Mouse (Mus musculus) hindbrain, embryonic 12.5 days (tissue): ENCODE results near the gene Was. TPM values are rescaled to one million over a fixed set of nuclear protein-coding genes. Genes with fewer than 3 reads are reported as not detected.
"Not testable (repeated sequence)": the region's sequence is repeated elsewhere in the genome, so short reads cannot be mapped to it uniquely, and the experiment has no call there.

Source experiments
- ATAC-seq: fragments of 200-750 bp; cut with Nextera tagmentation; 2 replicates; pipeline ENCODE4 v1.8.0; 2017; ENCODE audit warnings: moderate TSS enrichment; ENCODE audit not compliant: low FRiP score
- H3K27ac ChIP-seq: fragments of 300-500 bp; sonication (generic); 2 replicates; pipeline ENCODE4 v1.5.1; 2016; ENCODE audit warnings: mild to moderate bottlenecking
- H3K27me3 ChIP-seq: fragments of 300-500 bp; sonication (generic); 2 replicates; pipeline ENCODE4 v1.6.1; 2016; ENCODE audit warnings: mild to moderate bottlenecking
- H3K36me3 ChIP-seq: fragments of 300-500 bp; sonication (generic); 2 replicates; pipeline ENCODE4 v1.6.1; 2016; ENCODE audit warnings: mild to moderate bottlenecking
- H3K4me1 ChIP-seq: fragments of 300-500 bp; sonication (generic); 2 replicates; pipeline ENCODE4 v1.6.1; 2016
- H3K4me2 ChIP-seq: fragments of 300-500 bp; sonication (generic); replicated peaks from 2 replicates; pipeline ENCODE4 v1.6.1; 2016; ENCODE audit warnings: mild to moderate bottlenecking
- H3K4me3 ChIP-seq: fragments of 300-500 bp; sonication (generic); 2 replicates; pipeline ENCODE4 v1.5.1; 2016; ENCODE audit warnings: mild to moderate bottlenecking
- H3K9ac ChIP-seq: fragments of 300-500 bp; sonication (generic); 2 replicates; pipeline ENCODE4 v1.6.1; 2016; ENCODE audit warnings: mild to moderate bottlenecking, moderate library complexity
- H3K9me3 ChIP-seq: fragments of 300-500 bp; sonication (generic); replicated peaks from 2 replicates; pipeline ENCODE4 v1.6.1; 2016; ENCODE audit warnings: mild to moderate bottlenecking
- WGBS: fragments of 180-500 bp; shearing (Covaris S2); methylation state at CpG from one replicate; pipeline ENCODE4 v1.1.7; 2016; 5-methylcytosine and 5-hydroxymethylcytosine counted together
- polyA plus RNA-seq: library from polyadenylated mRNA; unstranded; fragments of >200 nt; fragmentation: Nextera tagmentation; extraction: Ambion mirVana; gene quantifications from 2 replicates; pipeline ENCODE4 v1.2.1, GENCODE M21; 2016

Gene Was
- polyA plus RNA-seq, 1 experiment from 2014 or later: not detected

DNA sequence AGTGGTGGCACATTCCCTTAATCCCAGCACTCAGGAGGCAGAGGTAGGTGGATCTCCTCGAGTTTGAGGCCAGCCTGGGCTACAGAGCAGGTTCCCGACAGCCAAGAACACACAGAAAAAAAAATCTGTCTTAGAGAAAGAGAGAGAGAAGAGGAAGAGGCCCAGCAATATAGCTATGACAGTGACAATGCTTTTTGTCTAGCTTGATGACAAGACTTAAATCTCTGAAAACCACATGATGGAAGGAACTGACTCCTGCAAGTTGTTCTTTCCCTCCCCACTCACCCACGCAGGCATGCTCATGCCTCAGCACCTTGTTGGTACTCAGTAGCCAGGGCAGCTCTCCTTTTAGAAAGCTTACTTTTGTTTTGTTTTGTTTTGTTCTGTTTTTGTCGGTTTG lies 9.1 kb upstream of the Was start:
- Histone ChIP-seq H3K36me3 (no peaks in the 10 kb centered on the region), H3K9ac (no peak overlapping the region), H3K27ac (no peak overlapping the region), H3K4me3 (no peak overlapping the region), H3K9me3 (no peaks in the 10 kb centered on the region), H3K4me2 (no peak overlapping the region), H3K4me1 (0 out of 2 replicates have a peak, but pooled peaks cover 4% of the 10 kb centered on the region), H3K27me3 (no peaks in the 10 kb centered on the region)
- ATAC-seq: no peak
- WGBS: 65% methylated on average over 4 of the region's 4 CpGs

DNA sequence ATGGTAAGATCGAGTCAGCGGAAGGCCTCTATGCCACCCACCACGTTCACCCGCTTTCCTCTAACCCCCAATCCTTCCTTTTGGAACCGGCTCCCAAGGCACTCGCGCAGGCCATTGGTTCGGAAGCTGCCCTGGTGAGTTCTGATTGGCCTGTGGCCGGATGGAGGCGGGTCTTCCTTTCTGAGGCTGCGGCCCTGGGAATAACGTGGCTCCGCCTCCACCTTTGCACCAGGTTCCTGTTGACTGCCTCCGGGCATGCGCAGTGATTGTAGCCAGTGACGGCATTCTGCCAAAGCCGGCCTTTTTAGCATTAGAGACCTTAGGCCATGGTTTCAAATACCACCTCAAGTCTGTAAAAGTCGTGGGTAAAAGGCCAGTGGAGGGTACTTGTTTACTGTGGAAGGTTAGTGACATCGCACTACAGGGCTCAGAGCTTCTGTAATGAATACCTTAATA lies 6.5 kb upstream of the Was start:
- no peak overlapping the region for H3K9ac ChIP-seq
- H3K27ac ChIP-seq: no peak overlapping the region; the same call in 1 of the 2 replicates
- no peaks in the 10 kb centered on the region for H3K27me3 ChIP-seq
- 19% methylated on average over 15 of the region's 19 CpGs for WGBS
- peak overlapping the region; percentile 21; the same call in 1 of the 2 replicates for H3K4me3 ChIP-seq
- 0 out of 2 replicates have a peak, but pooled peaks cover 4% of the 10 kb centered on the region for H3K4me1 ChIP-seq
- H3K9me3 ChIP-seq: no peaks in the 10 kb centered on the region
- peak; percentile 94 for ATAC-seq
- H3K36me3 ChIP-seq: no peaks in the 10 kb centered on the region
- H3K4me2 ChIP-seq: peak overlapping the region; percentile 42

DNA sequence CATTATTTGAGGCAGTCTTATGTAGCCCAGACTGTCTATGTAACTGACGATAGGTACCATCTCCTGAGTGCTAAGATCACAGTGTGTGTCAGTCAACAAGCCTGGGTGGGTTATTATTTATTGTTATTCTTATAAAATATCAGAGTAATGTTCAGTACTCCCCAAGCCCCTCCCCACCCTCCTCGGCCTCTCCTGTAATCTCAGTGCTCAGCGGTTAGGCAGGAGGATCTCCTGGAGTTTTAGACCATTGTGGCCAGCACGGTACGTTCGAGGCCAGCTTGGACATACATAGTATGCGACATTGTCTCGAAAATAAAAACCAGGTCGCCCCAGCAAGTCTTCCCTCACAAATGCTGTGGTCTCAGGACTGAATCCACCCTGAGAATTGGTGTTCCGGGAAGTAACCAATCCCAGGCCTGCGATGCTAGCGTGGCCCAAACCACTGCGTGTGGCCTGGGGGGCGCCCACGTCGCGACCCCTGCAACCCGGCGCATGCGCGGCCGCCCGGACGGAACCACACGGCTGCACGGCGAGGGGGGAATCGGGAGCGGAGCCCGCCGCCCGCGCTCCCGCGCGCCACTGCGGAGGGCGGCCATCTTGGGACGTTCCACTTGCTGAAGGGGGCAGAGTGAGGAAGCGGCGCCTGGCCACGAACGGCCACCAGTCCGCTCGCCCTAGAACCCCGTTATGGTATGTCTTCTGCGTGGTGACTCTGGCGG lies 5.9 kb upstream of the Was start:
- not testable (repeated sequence) for H3K27me3 ChIP-seq, H3K9me3 ChIP-seq, H3K9ac ChIP-seq, H3K4me1 ChIP-seq, H3K36me3 ChIP-seq, H3K27ac ChIP-seq
- H3K4me3 ChIP-seq: peak overlapping the region; percentile 22
- WGBS: 8% methylated on average over 23 of the region's 48 CpGs
- peak; percentile 91 for ATAC-seq
- H3K4me2 ChIP-seq: peak overlapping the region; percentile 42

DNA sequence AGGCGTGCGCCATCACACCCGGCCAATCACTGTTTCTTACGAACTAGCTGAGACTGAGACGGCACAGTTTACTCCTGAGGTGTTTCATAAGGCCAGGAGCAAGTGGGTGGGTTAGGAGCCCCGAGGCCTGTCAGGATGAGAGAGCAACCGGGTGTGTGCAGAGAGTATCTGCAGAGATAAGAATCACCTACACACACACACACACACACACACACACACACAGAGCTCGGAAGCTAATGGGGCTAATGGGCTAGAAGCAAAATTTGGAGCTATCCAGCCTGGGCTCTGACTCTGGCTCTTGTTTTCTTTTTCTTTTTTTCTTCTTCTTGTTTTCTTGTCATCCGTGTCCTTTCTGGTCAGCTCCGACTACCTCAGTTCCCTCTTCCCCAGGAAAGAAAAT lies 5.2 kb upstream of the Was start:
- Histone ChIP-seq H3K27ac (no peak overlapping the region; the same call in 1 of the 2 replicates), H3K9ac (no peak overlapping the region), H3K4me3 (0 out of 2 replicates have a peak overlapping the region, but pooled peaks have one; percentile 22), H3K4me2 (peak overlapping the region; percentile 42), H3K9me3 (no peaks in the 10 kb centered on the region), H3K4me1 (0 out of 2 replicates have a peak, but pooled peaks cover 2% of the 10 kb centered on the region), H3K36me3 (no peaks in the 10 kb centered on the region), H3K27me3 (no peaks in the 10 kb centered on the region)
- 89% methylated on average over 10 of the region's 10 CpGs for WGBS
- no peak for ATAC-seq

DNA sequence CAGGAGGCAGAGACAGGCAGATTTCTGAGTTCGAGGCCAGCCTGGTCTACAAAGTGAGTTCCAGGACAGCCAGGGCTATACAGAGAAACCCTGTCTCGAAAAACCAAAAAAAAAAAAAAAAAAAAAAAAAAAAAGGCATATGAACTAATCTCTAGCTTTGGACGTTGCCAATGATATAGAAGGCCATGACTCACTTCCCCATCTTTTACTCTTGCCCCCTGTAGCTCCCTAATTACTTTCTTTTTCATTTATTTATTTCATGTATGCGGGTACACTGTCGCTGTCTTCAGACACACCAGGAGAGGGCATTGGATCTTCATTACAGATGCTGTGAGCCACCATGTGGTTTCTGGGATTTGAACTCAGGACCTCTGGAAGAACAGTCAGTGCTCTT lies 653 bp upstream of the Was start:
- not testable (repeated sequence) for ATAC-seq, H3K4me1 ChIP-seq, H3K9me3 ChIP-seq, H3K27me3 ChIP-seq, H3K4me2 ChIP-seq, H3K9ac ChIP-seq, H3K36me3 ChIP-seq, H3K27ac ChIP-seq, H3K4me3 ChIP-seq
- WGBS: 75% methylated on average over 4 of the region's 5 CpGs

DNA sequence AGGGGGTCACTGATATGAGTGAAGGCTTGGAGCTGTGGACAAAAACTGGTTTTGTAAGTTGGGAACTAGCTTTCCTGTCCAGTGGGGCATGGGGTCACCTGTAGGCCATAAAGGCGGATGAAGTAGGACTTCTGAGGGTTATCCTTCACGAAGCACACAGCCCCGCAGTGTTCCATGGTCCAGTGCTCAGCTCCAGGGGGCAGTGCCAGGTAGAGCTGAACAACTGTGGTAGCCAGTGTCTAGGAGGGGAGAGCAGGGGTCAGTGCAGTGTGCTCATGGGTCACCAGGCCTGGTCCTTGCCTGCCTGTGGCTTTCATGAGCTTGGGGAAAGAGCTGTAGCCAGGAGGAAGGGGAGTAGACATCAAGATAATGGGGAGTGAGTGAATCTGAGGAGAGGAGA lies 552 bp downstream of the Was start:
- H3K4me1 ChIP-seq: no peaks in the 10 kb centered on the region
- H3K4me2 ChIP-seq: no peak overlapping the region
- WGBS: 92% methylated on average over 3 of the region's 3 CpGs
- H3K9ac ChIP-seq: no peak overlapping the region
- H3K27ac ChIP-seq: no peak overlapping the region
- ATAC-seq: no peak
- H3K4me3 ChIP-seq: no peak overlapping the region
- no peaks in the 10 kb centered on the region for H3K36me3 ChIP-seq
- H3K9me3 ChIP-seq: peaks cover 3% of the 10 kb centered on the region; the same call in 1 of the 2 replicates
- H3K27me3 ChIP-seq: no peaks in the 10 kb centered on the region

DNA sequence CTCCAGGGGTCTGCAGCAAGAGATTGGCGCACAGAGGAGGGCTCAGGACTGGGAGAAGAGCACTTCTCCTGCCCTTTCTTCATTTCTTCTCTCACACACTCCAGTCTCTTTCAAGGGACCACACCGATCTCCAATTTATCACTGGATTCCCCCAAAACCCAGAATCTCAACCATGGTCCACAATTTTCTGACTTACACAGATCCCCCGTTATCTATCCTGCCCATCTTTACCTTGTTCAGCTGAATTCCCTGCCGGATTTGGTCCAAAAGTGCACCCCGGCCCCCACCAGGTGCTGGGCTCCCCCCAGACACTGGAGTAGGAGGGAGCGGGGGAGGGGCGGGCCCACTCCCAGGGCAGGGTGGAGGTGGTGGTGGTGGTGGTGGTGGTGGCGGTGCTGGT lies 4.7 kb downstream of the Was start:
- no peak overlapping the region for H3K4me3 ChIP-seq
- H3K4me1 ChIP-seq: no peaks in the 10 kb centered on the region
- no peak overlapping the region for H3K9ac ChIP-seq
- no peak overlapping the region for H3K27ac ChIP-seq
- H3K27me3 ChIP-seq: no peaks in the 10 kb centered on the region
- no peak for ATAC-seq
- H3K9me3 ChIP-seq: peaks cover 3% of the 10 kb centered on the region; the same call in 1 of the 2 replicates
- 84% methylated on average over 6 of the region's 8 CpGs for WGBS
- H3K36me3 ChIP-seq: no peaks in the 10 kb centered on the region
- H3K4me2 ChIP-seq: no peak overlapping the region

DNA sequence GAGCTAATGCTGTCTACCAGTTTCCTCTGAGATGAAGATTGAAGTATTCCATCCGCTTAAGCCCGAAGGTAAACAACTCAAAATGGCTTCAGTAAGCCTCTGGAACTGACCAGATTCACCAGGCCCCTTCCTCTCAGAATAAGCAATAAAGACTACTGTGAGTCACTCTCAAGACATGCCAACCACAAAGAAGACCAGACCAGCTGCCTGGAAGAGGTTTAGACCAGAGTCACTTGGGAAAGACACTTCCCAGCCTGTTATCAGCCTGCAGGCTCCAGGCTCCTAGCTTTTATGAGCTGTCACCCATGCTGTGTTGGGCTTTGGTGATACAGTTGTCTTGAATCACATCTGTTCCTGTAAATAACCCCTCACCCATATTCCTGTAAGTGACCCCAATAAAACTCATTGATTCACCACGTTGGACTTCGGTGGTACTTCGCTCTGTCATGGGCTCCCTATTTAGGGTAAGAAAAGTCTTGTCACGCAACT lies 5.5 kb downstream of the Was start:
- Histone ChIP-seq H3K9ac (no peak overlapping the region), H3K27me3 (no peaks in the 10 kb centered on the region), H3K27ac (no peak overlapping the region), H3K4me2 (no peak overlapping the region), H3K36me3 (no peaks in the 10 kb centered on the region), H3K4me1 (no peaks in the 10 kb centered on the region), H3K9me3 (peaks cover 3% of the 10 kb centered on the region; the same call in 1 of the 2 replicates), H3K4me3 (no peak overlapping the region)
- no peak for ATAC-seq
- 87% methylated on average over 6 of the region's 6 CpGs for WGBS

DNA sequence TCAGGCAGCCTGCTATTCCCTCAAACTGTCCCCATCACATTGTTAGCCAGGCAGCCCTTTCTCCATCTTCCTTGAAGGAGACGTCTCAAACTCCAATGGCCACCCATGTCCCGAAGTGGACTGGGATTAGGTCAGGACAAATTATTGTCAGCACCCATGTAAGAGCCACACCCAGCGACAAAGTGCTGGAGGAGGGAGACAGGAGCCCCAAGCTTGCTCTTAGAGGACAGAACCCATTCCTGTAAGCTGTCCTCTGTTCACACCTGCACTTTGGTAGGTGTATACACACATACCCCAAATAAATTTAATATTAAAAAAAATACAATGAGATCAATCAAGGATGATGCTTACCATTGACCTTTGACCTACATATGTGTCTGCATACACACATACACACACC lies 15.2 kb downstream of the Was start:
- 50% methylated on average over 3 of the region's 3 CpGs for WGBS
- H3K36me3 ChIP-seq: 0 out of 2 replicates have a peak, but pooled peaks cover 4% of the 10 kb centered on the region
- no peaks in the 10 kb centered on the region for H3K9me3 ChIP-seq
- no peaks in the 10 kb centered on the region for H3K4me1 ChIP-seq
- H3K27ac ChIP-seq: peak overlapping the region; percentile 82
- no peaks in the 10 kb centered on the region for H3K27me3 ChIP-seq
- peak overlapping the region; percentile 50 for H3K9ac ChIP-seq
- peak overlapping the region; percentile 52 for H3K4me3 ChIP-seq
- H3K4me2 ChIP-seq: peak overlapping the region; percentile 47
- ATAC-seq: peak; percentile 55

DNA sequence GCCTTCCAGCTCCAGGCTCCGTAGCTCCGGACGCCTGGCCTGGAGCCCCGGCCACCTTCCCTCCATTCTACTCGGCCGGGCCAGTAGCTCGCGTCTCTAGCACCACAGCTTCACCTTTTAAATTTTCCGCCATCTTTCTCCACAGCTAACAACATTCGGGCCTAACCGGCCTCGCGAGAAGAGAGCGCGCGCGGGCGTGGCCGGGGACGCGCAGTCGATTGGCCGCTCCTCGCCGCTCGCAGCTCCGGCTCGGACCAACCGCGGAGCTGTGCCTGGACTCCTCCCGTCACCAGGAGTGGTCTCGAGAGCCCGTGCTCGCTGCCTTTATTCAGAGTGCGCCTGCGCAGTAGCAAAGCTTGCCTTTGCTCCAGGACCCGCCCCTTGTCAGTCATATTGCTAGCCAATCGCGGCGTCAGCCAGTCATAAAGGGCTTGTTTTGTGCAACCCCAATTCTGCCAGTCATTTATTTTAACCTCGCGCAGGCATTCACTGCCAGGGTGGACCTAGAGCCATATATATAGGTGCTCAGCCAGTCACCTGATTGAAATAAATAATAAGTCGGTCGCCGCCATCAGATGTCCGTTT lies 15.8 kb downstream of the Was start, which contains the start of gene Suv39h1:
TSS of gene Suv39h1 (minus strand) at position 331 of the 585 bp plus-strand sequence.
- 26% methylated on average over 45 of the region's 46 CpGs for WGBS
- Histone ChIP-seq H3K27ac (peak within 1 kb of the TSS; percentile 84), H3K4me3 (peak within 1 kb of the TSS; percentile 52), H3K9ac (peak within 1 kb of the TSS; percentile 62), H3K4me2 (peak within 1 kb of the TSS; percentile 47), H3K36me3 (0 out of 2 replicates have a peak, but pooled peaks cover 5% of the 10 kb centered on the region), H3K9me3 (no peaks in the 10 kb centered on the region), H3K27me3 (no peaks in the 10 kb centered on the region), H3K4me1 (no peaks in the 10 kb centered on the region)
- ATAC-seq: peak; percentile 98

DNA sequence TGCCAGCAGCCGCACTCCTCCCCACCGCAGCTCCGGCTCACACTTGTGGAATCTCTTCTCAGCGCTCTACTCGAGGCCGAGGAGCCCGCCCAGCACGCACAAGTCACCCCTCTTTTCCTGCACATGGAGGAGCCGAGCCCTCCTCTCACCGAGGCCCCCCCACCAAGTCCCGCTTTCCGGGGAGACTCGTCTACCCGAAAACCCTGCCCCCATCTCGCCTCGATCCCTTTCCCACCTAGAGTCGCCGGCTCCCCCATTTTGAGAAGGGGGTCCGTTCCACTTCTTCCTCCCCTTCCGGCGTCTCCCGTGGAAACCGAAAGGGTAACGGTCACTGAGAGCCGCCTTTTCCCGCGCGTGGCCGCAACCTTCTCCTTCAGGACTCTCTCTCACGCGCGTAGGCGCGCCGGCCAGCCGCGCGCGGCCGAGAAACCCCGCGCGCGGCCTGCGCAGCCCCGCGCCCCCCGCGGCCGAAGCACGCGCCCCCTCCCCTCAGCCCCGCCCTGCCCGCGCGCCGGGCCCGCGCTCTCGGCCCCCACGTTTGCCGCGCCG lies 16.3 kb downstream of the Was start:
- H3K4me3 ChIP-seq: peak overlapping the region; percentile 52
- H3K27ac ChIP-seq: peak overlapping the region; percentile 84
- no peaks in the 10 kb centered on the region for H3K27me3 ChIP-seq
- H3K36me3 ChIP-seq: peaks cover 8% of the 10 kb centered on the region; the same call in 1 of the 2 replicates
- peak overlapping the region; percentile 62 for H3K9ac ChIP-seq
- peak overlapping the region; percentile 47 for H3K4me2 ChIP-seq
- H3K9me3 ChIP-seq: no peaks in the 10 kb centered on the region
- no peaks in the 10 kb centered on the region for H3K4me1 ChIP-seq
- 19% methylated on average over 59 of the region's 64 CpGs for WGBS
- ATAC-seq: peak; percentile 45

DNA sequence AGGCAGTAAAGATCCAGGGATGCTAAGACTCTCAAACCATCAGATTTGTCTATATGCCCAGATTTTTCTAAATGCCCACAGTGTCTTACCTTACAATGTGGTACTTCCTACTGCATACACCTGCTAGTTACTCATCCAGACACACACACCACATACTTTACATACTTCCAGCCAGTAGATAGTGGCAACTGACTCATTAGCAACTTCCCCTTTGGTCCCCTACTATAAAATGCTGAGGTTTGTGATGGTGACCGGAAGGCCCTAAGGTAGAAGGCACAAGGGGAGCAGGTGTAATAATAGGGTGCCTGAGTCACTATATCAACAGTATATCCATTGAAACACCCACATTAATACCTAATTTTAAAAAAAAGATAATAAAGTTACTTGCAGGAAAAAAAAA lies 21.1 kb downstream of the Was start:
- ATAC-seq: no peak
- H3K4me3 ChIP-seq: no peak overlapping the region
- WGBS: 90% methylated on average over 1 of the region's 1 CpGs
- no peaks in the 10 kb centered on the region for H3K27me3 ChIP-seq
- H3K36me3 ChIP-seq: peaks cover 19% of the 10 kb centered on the region; the same call in 1 of the 2 replicates
- H3K9ac ChIP-seq: no peak overlapping the region
- H3K9me3 ChIP-seq: no peaks in the 10 kb centered on the region
- no peak overlapping the region for H3K4me2 ChIP-seq
- no peaks in the 10 kb centered on the region for H3K4me1 ChIP-seq
- no peak overlapping the region for H3K27ac ChIP-seq
